Mouse (Mus musculus) bone marrow, adult 2 months (tissue): ENCODE data around the gene Ehbp1. TPM values are rescaled to one million over a fixed set of nuclear protein-coding genes. Genes with fewer than 3 reads are reported as not detected.

Experiments
- H3K27ac ChIP-seq: fragments of 200-500 bp; 2 replicates; pipeline ENCODE4 v1.5.1; 2012; ENCODE audit warnings: low read depth, mild to moderate bottlenecking, control low read depth, inconsistent platforms, low read length; ENCODE audit not compliant: control insufficient read depth, poor library complexity, insufficient read depth
- H3K4me1 ChIP-seq: fragments of 200-500 bp; 2 replicates; pipeline ENCODE4 v1.6.1; 2011; ENCODE audit warnings: low read length; ENCODE audit not compliant: control insufficient read depth, insufficient read depth
- H3K4me3 ChIP-seq: fragments of 200-500 bp; replicated peaks from 2 replicates; pipeline ENCODE3; 2011; ENCODE audit warnings: mild to moderate bottlenecking, low read depth, low read length, control low read depth; ENCODE audit not compliant: control insufficient read depth
- CTCF ChIP-seq: fragments of 200-500 bp; IDR thresholded peaks from 2 replicates; pipeline ENCODE4 v1.5.1; 2011; ENCODE audit warnings: low read length, control low read depth; ENCODE audit not compliant: control insufficient read depth, insufficient read depth
- POLR2A ChIP-seq: fragments of 200-500 bp; IDR thresholded peaks from 2 replicates; pipeline ENCODE4 v1.6.1; 2011; ENCODE audit warnings: low read depth, mild to moderate bottlenecking, control low read depth, low read length, borderline replicate concordance; ENCODE audit not compliant: control insufficient read depth
- WGBS: fragments of 180-500 bp; shearing (Covaris S2); methylation state at CpG from one replicate; pipeline ENCODE4 v1.1.7; 2018; 5-methylcytosine and 5-hydroxymethylcytosine counted together
- polyA plus RNA-seq: library from polyadenylated mRNA; stranded (reverse); fragments of >200 nt; gene quantifications from 2 replicates; pipeline ENCODE4 v1.2.4, GENCODE M21; 2011; ENCODE audit warnings: low replicate concordance; ENCODE audit not compliant: missing spikeins, insufficient read depth, insufficient read length

Gene Ehbp1
- polyA plus RNA-seq, 1 experiment = 2.8 TPM

- WGBS = 3% methylated on average over 10 of the region's 10 CpGs
- Histone ChIP-seq H3K4me3 (no peak overlapping the region), H3K4me1 (no peaks in the 10 kb centered on the region), H3K27ac (no peak overlapping the region)
- TF ChIP-seq POLR2A = no peak
- no peak for TF ChIP-seq CTCF
Observed at GRCm38 (mm10) chr11:22008129-22008596, 333.9 kb downstream of the Ehbp1 start.

- no peaks in the 10 kb centered on the region for H3K4me1 ChIP-seq
- no peak overlapping the region for H3K4me3 ChIP-seq
- H3K27ac ChIP-seq = no peak overlapping the region
- 3% methylated on average over 6 of the region's 6 CpGs for WGBS
- TF ChIP-seq CTCF (no peak), POLR2A (no peak)
Observed at GRCm38 (mm10) chr11:22007781-22008110, 334.3 kb downstream of the Ehbp1 start.

GRCm38 (mm10) chr11:22007088-22007780, 334.9 kb downstream of the Ehbp1 start:
- H3K4me1 ChIP-seq = no peaks in the 10 kb centered on the region
- TF ChIP-seq CTCF (no peak), POLR2A (no peak)
- 27% methylated on average over 20 of the region's 20 CpGs for WGBS
- H3K4me3 ChIP-seq = no peak overlapping the region
- no peak overlapping the region for H3K27ac ChIP-seq

GRCm38 (mm10) chr11:22006471-22007087, 335.5 kb downstream of the Ehbp1 start:
- H3K27ac ChIP-seq = no peak overlapping the region
- TF ChIP-seq CTCF (no peak), POLR2A (no peak)
- WGBS = 48% methylated on average over 12 of the region's 12 CpGs
- H3K4me3 ChIP-seq = no peak overlapping the region
- H3K4me1 ChIP-seq = no peaks in the 10 kb centered on the region

GRCm38 (mm10) chr11:22005281-22005870, 336.7 kb downstream of the Ehbp1 start:
- no peaks in the 10 kb centered on the region for H3K4me1 ChIP-seq
- TF ChIP-seq CTCF (no peak), POLR2A (no peak)
- 34% methylated on average over 9 of the region's 9 CpGs for WGBS
- H3K4me3 ChIP-seq = no peak overlapping the region
- no peak overlapping the region for H3K27ac ChIP-seq

GRCm38 (mm10) chr11:22004331-22004841, 337.7 kb downstream of the Ehbp1 start:
- Histone ChIP-seq H3K4me3 (no peak overlapping the region), H3K27ac (no peak overlapping the region), H3K4me1 (no peaks in the 10 kb centered on the region)
- 3% methylated on average over 18 of the region's 18 CpGs for WGBS
- TF ChIP-seq POLR2A = no peak
- TF ChIP-seq CTCF = no peak

- TF ChIP-seq CTCF (no peak), POLR2A (no peak)
- Histone ChIP-seq H3K4me3 (no peak overlapping the region), H3K27ac (no peak overlapping the region), H3K4me1 (no peaks in the 10 kb centered on the region)
- 1% methylated on average over 31 of the region's 31 CpGs for WGBS
Observed at GRCm38 (mm10) chr11:22003341-22003981, 338.6 kb downstream of the Ehbp1 start.
